Mouse (Mus musculus): Measurements from ENCODE around the gene Tdrd7.

- TF ChIP-seq CTCF (IDR thresholded peaks at IDR 0.05; ENCODE audit: low read depth, low read length) (no peak), POLR2A (IDR thresholded peaks at IDR 0.05; ENCODE audit: insufficient read depth, low read length) (no peak), EP300 (IDR thresholded peaks at IDR 0.05; ENCODE audit: insufficient read depth, low read depth, low read length) (no peak)
Observed at GRCm38 (mm10) chr4:46033197-46033596, 68.1 kb downstream of the Tdrd7 start.
